Comparison of ENCODE assay signal across 9 mouse cellular contexts in genomic region chr8:87918004-87918403, GRCm38 (mm10). TPM values are rescaled to one million over a fixed set of nuclear protein-coding genes. Genes with fewer than 3 reads are reported as not detected.
A peak's percentile ranks its signal among the peaks of the same experiment; 100 is the strongest.
DNase-seq lines count a peak whose midpoint lies in the region; TF ChIP-seq lines count a peak whose summit lies in the region.
"Had no signal": no experiment of that assay in that cellular context is flagged by ENCODE, and none has a peak within 500 bp of the region (broad histone marks: within the 10 kb centered on the region; RNA-seq: fewer than 3 reads in every experiment).

No protein-coding gene starts in this region.

- no peak for TF ChIP-seq CTCF in brain, embryonic 14.5 days (IDR thresholded peaks at IDR 0.05; ENCODE audit: borderline replicate concordance, extremely low read depth, insufficient read depth, insufficient read length)

- peak; percentile 15 for DNase-seq in layer of hippocampus, adult 9-11 months
- DNase-seq in layer of hippocampus, postnatal 25 days (ENCODE audit: extremely low spot score in 1 of 2, low spot score in 1 of 2): no peak
- DNase-seq in brain, embryonic 14.5 days (ENCODE audit: low read depth): peak; percentile 63
- peak; percentile 50 for DNase-seq in gastrocnemius, adult 18-20 months (ENCODE audit: low spot score)
- no peak for DNase-seq in midbrain, embryonic 10.5 days (ENCODE audit: low spot score)
- no peak for DNase-seq in spleen, postnatal 14 days (ENCODE audit: low spot score in 2 of 2)
- no peak for DNase-seq in kidney, adult 8-10 months
- DNase-seq in cerebellum, adult 11 months: no peak

- H3K4me3 ChIP-seq in midbrain, embryonic 10.5 days: no peak overlapping the region

- peak overlapping the region; percentile 70 for H3K27ac ChIP-seq in midbrain, embryonic 10.5 days (replicated peaks)

- peaks cover 72% of the 10 kb centered on the region for H3K4me1 ChIP-seq in midbrain, embryonic 10.5 days

- 75% methylated on average over 5 of the region's 5 CpGs for WGBS in midbrain, embryonic 10.5 days

- H3K9me3 ChIP-seq in midbrain, embryonic 10.5 days (replicated peaks): no peaks in the 10 kb centered on the region

- H3K36me3 ChIP-seq in midbrain, embryonic 10.5 days: peaks cover 24% of the 10 kb centered on the region

- H3K27me3 ChIP-seq in midbrain, embryonic 10.5 days (ENCODE audit: low read depth, poor library complexity, severe bottlenecking): no peaks in the 10 kb centered on the region

- no peak for TF ChIP-seq POLR2A in brain, embryonic 14.5 days (IDR thresholded peaks at IDR 0.05; ENCODE audit: borderline replicate concordance, extremely low read depth, insufficient read depth, insufficient read length, poor library complexity, severe bottlenecking)

RNA-seq across cellular contexts. Expression of gene Zfp423, which starts 41.4 kb away (rescaled TPM):
- total RNA-seq in layer of hippocampus, postnatal 25 days (2021): 10 to 100 TPM; 26.8 to 28.9 TPM
- 58.6 and 113 TPM in 2 replicates for polyA plus RNA-seq in brain, embryonic 14.5 days (2012; rRNA removed)
- 10 to 100 TPM; 15.0 to 19.1 TPM for total RNA-seq in gastrocnemius, adult 18-20 months (2021)
- 24.8 and 29.7 TPM in 2 replicates for polyA plus RNA-seq in midbrain, embryonic 10.5 days (2016; fragmentation: Nextera tagmentation; extraction: Ambion mirVana)
- total RNA-seq: megakaryocyte-erythroid progenitor cell, adult 5-6 weeks had no signal

Comparison
In these comparisons a context has a peak if more than half of its experiments do, and no peak if none do; other contexts are left out.
1. DNase-seq: peak in layer of hippocampus, adult 9-11 months (single experiment), brain, embryonic 14.5 days (single experiment) and gastrocnemius, adult 18-20 months (single experiment); none in layer of hippocampus, postnatal 25 days (0 of 2), midbrain, embryonic 10.5 days (single experiment), spleen, postnatal 14 days (0 of 2), kidney, adult 8-10 months (0 of 2) and cerebellum, adult 11 months (single experiment).